Mouse (Mus musculus): ENCODE data around the gene Tmem178. TPM values are rescaled to one million over a fixed set of nuclear protein-coding genes. Genes with fewer than 3 reads are reported as not detected.

The Tmem178 gene
- total RNA-seq, 2 experiments from 2014 or later, result 7.6 to 10.0 TPM

DNA sequence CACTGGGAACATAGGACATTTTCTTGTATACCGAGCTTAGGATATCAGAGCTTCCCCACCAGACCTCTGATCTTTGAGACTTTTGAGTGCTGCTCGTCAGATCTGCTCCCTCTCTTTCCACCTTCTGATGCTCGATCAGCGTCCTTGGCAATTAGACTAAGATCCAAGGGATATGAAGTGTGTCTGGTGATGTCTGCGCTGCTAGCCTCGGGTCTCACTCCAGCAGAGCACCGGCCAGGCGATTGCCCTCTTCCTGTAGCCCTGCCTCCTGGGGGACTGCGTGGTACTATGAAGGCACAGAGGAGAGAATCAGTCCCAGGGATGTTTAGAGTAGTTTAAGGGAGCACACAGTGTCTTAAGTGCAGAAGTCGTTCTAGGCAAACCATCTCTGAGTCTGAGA is 38.5 kb downstream of the Tmem178 start:
- DNase-seq (ENCODE audit: low spot score in 2 of 2), result no peak

DNA sequence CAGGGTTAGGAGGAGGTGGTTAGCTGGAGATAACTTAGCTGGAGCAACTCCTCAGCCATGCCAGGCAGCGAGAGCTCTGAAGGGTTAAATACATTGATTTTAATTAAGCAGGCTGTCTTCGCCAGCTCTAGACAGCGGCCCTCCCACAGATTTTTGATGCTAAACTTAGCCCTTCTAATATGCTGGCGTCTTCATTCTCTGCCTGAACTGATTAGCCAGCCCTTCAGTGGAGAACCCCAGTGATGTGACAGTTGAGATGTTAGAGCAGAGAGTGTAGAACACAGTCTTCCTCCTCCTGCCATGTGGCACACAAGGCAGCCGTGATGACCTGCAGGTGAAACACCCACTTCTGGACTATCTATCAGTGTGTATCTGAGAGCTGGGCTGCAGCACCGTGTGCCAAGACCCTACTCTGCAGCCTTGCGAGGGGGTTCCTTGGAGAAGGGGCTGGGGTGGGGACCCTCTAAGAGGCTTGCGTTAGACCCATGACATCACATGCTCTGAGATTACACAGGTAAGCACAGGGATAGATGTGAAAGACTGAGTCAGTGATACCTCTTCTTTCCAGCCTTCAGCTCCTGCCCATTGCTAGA is 47.2 kb downstream of the Tmem178 start:
- DNase-seq (ENCODE audit: low spot score in 2 of 2), result no peak

DNA sequence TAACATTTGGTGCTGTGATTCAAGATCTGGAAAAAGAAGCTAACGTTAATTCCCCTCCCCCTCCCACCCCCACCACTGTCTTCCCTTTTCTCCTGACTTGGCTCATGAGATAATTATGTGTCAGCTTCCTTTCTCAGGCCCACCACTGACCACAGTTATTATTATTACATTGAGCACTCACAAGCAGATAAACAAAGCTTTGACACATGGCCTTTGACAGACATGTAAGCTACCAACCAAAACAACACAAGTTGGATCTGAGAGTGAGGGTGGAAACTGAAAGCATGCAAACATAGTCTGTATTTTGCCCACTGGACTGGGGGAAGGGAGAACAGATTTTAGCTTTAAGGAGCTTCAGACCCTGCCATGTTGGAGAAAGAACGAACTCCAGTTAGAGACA is 52.8 kb downstream of the Tmem178 start:
- no peak for DNase-seq (ENCODE audit: low spot score in 2 of 2)

- no peak for DNase-seq (ENCODE audit: low spot score in 2 of 2)
These were observed 54.5 kb downstream of the Tmem178 start for GRCm38 (mm10) chr17:80998958-80999357.

DNA sequence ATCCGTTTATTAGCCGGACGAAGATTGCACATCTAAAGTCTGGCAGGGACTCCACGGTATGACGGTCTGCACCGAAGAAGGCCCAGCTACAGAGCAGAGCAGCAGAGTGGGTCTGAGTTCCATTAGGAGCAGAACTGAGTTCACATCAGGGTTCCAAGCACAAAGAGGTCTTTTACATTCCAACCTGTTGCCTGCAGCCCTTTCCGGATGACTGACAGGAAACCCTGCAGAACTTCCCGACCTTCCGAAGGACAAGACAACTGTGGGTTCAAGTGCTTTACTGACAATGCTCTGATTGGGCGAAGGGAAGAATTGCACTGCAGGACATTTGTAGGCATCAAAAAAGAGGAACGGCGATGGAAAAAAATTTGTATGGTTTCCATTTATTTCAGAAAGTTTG is 56.6 kb downstream of the Tmem178 start:
- DNase-seq (ENCODE audit: low spot score in 2 of 2), result no peak

GRCm38 (mm10) chr17:81001647-81002046 is 57.2 kb downstream of the Tmem178 start:
- DNase-seq (ENCODE audit: low spot score in 2 of 2), result no peak

DNA sequence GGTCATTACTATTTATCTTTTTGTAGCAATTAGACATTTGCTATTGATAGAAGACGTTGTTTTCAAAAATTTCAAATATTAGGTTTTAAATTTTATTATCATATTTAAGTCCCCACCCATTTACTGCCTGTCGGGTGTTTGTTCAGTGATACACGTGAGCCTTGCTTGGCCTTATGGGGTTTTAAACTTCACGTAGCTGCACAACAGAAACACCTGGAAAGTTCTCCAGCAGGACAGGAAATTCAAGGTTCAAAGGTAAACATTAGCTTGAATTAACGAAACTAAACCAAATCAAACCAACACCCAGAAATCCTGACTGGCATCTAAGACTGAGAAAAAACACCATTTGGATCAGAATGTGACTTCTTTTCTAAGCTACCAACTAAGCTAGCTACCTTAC is 57.7 kb downstream of the Tmem178 start:
- DNase-seq (ENCODE audit: low spot score in 2 of 2), result no peak

- DNase-seq (ENCODE audit: low spot score in 2 of 2), result no peak
These were observed 60.0 kb downstream of the Tmem178 start for GRCm38 (mm10) chr17:81004454-81004853.

DNA sequence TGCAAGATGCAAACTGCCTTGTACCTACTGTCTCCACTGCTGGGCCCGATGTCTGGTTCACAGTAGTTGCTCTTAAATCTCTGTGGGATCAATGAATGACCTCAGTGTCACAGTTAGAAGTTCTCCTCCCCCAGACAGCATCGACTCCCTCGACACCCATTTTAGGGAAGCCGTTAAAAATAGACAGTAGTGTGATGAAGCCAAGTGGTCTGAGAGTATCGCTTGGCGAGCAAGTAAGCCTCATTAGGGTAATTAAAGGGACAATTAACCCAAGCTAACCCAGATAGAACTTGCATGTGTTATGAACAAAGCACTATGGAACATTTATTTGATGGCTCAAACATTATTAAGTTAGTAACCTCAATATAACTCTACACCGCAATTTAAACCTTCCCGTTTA is 60.9 kb downstream of the Tmem178 start:
- no peak for DNase-seq (ENCODE audit: low spot score in 2 of 2)

DNA sequence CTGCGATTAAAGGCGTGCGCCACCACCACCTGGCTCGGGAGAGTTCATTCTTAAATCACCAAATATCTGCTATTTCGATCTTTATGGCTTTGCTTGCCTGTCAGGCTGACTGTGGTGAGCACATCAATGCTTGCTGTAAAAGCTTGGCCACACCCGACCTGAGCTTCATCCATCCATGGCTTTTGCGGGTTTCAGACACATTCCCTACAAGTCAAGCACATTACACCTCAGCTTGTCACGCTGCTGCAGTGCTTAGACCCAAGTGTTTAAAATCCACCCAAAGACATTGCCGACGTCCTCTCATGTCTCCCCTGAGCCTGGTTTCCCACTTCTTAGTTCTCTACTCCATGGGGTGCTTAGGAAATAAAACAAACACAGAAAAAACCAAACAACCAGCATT is 64.7 kb downstream of the Tmem178 start:
- no peak for DNase-seq (ENCODE audit: low spot score in 2 of 2)

GRCm38 (mm10) chr17:81010199-81010598 is 65.8 kb downstream of the Tmem178 start:
- DNase-seq (ENCODE audit: low spot score in 2 of 2), result no peak

DNA sequence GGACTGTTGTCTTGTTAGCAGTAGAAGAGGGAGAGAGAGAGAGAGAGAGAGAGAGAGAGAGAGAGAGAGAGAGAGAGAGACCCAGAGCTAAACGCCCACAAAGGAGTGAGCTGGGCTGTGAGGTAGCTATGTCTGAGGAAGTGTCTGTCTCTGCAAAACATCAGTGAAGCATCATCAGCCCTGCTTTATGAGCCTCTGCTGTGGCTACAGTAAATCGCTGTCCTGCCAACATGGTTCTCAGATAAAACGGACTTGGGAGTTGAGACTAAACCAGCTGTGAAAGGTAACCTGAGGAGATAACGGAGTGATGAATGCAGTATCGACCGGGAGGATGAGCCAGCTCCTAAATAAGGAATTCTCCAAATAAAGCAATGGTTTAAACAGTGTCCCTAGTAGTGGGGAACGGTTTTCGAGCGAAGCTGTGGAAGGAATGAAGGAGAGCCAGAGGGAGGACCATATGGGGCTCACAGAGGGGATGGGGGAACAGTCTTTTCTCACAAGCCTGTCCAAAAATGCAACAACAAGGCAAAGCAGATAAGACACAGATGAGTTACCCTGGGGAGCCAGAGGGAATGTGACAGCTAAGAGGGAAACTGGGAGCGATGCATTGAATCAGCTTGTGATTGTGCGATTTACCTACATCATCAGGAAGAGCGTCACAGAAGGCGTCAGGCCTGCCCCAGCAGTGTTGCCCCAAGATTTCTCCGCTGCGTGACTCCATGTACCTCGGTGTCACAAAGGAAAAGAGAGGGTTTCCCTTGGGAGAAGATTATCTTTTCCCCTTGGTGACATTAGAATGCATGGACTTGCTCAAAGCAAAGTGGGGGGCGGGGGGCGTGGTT is 66.6 kb downstream of the Tmem178 start:
- DNase-seq (ENCODE audit: low spot score in 2 of 2), result no peak

- DNase-seq (ENCODE audit: low spot score in 2 of 2), result peak in 1 of 2 experiments; percentile 16
These were observed 71.5 kb downstream of the Tmem178 start for GRCm38 (mm10) chr17:81015814-81016447.

DNA sequence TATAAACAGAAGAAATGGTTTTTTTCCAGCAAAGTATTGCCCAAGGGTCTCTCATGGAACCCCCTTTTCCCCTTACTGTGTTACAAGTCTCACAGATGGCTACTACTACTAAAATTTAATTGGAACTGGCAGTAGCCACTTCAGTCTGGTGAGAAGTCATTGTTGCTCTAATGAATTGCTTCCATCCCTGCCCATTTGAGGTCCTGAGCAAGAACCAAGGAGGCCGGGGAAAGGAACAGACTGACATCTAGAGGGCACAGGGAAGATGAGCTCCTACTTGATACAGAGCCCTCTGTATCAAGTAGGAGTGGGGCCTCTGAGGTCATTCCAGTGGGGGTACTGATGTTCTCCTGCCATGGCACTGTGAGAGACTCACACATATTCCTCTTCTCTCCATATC is 72.7 kb downstream of the Tmem178 start:
- DNase-seq (ENCODE audit: low spot score in 2 of 2), result no peak

DNA sequence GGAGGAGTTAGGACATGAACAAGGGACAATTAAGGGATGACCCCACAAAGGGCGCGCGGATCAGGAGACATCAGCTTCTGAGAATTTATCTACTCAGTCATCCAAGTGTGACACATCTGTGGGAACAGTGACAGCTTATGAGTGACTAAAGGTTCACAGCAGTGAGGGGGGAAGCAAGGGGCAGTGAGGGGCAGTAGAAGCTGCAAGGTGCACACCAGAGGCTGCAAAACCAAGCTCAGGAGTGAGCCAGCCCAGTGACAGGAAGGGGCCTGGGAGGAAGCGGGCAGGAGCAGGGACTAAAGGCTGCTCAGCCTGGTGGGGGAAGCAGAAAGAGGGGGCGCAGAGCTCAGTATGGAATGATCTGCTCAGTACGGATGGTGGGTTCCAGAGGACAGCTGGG is 82.9 kb downstream of the Tmem178 start:
- no peak for DNase-seq (ENCODE audit: low spot score in 2 of 2)

DNA sequence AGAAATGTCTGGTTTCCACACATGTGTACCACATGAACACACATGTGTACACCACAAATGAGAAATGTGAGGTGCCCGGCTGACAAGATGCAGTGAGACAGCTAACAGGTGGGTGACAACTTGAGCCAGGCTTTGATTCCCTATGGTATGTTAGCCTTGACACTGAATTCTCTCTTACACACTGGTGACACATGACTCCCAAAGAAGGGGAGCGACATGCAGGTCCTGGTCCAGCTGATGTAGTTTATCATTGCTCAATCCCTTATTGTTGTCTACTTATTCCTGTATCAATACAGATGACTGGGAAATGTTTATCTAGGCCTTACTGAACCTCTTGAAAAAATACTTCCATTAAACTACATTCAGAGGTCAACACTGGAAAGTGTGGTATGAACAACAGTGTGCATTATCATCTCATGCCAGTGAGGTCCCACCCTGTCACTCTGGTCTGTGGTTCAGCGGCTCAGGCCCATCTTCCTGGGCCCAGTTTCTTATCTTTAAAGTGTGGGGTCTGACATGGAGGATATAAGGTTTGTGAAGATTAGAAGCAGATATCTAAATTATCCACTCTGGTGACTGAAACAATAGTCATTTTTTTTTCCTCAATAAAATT is 87.5 kb downstream of the Tmem178 start:
- no peak for DNase-seq (ENCODE audit: low spot score in 2 of 2)

- no peak for DNase-seq (ENCODE audit: low spot score in 2 of 2)
These were observed 88.5 kb downstream of the Tmem178 start for GRCm38 (mm10) chr17:81032957-81033356.

GRCm38 (mm10) chr17:81035354-81035753 is 90.9 kb downstream of the Tmem178 start:
- no peak for DNase-seq (ENCODE audit: low spot score in 2 of 2)

GRCm38 (mm10) chr17:81038707-81039408 is 94.4 kb downstream of the Tmem178 start:
- no peak for DNase-seq (ENCODE audit: low spot score in 2 of 2)

- DNase-seq (ENCODE audit: low spot score in 2 of 2), result no peak
These were observed 97.2 kb downstream of the Tmem178 start for GRCm38 (mm10) chr17:81041662-81042061.

DNA sequence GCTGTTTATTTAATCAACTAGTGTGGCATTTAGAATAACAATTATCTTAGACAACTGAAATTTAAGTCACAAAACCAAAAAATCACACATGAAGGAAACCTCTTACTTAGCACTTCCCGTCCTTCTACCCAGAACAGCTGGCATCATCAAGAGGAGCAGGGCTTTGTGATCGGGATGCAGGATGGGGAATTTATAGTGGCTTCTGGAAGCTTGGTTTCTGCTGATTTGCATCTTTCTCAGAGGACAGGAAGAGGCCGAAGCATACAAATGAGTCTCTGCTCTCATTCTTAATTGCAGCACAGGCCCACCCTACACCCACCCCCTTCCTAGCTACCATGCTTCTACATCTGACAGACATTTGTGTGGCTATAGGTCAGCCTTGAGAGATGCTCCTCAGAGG is 99.9 kb downstream of the Tmem178 start:
- DNase-seq (ENCODE audit: low spot score in 2 of 2), result no peak
